Mouse (Mus musculus): ENCODE measurements around the gene Ikzf1. TPM values are rescaled to one million over a fixed set of nuclear protein-coding genes. Genes with fewer than 3 reads are reported as not detected.

Gene Ikzf1
- total and polyA plus RNA-seq, 2 experiments from 2014 or later, result 0.91 to 4.0 TPM

DNA sequence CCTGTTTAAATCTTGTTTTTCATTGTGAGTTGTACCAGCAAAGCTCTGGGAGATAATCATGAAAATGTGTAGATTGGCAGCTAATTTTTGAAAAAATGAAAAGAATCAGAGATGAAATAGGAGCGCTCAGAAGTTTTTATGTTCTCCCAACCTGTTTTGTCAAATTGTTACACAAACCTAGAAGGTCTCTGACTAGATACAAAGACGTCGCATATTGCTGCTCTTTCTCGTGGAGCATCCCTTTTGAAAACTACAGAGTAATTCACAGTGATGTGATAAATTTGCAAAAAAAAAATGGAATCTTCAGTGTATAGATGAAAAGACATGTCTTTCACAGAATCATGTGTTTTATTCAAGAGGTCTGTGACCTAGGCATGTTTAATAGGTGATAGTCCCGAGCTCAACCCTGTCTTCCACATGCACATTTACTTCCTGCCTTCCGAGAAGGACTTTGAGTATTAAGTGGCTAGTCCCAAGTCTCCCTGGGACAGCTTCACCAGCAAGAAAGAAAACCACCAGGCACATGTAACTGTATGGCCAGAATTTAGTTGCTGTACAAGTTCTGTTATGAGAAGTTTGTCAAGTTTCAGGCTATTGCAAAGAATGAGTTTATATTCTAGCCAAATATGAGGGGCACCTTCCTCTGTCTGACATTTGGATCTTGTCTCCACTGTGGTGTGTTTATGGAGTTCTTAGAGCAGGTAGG, 9.8 kb downstream of the Ikzf1 start:
- no peak for ATAC-seq
- Histone ChIP-seq H3K4me2 (ENCODE audit: low read depth, low read length) (no peak overlapping the region), H3K4me1 (ENCODE audit: insufficient read depth, low read length) (no peaks in the 10 kb centered on the region), H3K4me3 (ENCODE audit: low read length) (no peak overlapping the region), H3K27ac (no peak overlapping the region), H3K27me3 (ENCODE audit: insufficient read depth, low read length) (no peaks in the 10 kb centered on the region), H3K36me3 (ENCODE audit: insufficient read depth, low read length) (no peaks in the 10 kb centered on the region), H3K9ac (replicated peaks; ENCODE audit: low read length) (no peak overlapping the region), H3K9me3 (ENCODE audit: low read length) (no peaks in the 10 kb centered on the region)
- WGBS, result 88% methylated on average over 6 of the region's 6 CpGs
- no peak for DNase-seq (ENCODE audit: low spot score)
- no peak for TF ChIP-seq CTCF (IDR thresholded peaks at IDR 0.05; ENCODE audit: low read depth)

DNA sequence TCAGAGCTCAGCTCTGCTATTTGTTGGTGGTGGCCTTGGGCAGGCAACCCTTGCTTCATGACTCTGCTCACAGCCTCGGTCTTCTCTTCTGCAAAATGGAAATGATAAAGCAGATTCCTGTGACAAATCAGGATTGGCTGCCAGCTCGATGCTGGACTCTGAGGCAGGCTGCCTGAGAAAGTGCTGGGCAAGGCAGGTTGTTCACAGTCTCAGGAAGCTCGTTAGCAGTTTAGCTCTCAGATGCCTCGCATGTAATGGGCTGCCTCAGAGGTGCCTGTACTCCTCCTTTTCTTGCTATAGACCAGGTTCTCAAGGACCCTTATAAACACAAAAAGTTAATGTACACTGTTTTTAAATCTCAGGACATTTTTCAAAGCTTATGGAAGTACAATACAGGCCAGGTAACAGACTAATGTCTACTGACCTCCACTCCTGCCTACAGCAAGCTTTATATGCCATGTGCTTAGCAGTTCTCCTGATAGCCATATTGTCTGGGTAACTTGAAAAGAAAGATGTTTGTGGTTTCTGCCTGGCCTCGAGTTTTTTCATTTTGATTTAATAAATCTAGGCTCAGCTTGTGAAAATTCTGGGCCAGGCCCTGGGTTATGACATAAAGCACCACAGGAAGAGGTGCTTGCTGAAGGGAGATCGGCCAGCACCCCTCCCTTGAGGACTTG, 10.5 kb downstream of the Ikzf1 start:
- H3K36me3 ChIP-seq (ENCODE audit: insufficient read depth, low read length), result no peaks in the 10 kb centered on the region
- no peaks in the 10 kb centered on the region for H3K9me3 ChIP-seq (ENCODE audit: low read length)
- no peak overlapping the region for H3K4me3 ChIP-seq (ENCODE audit: low read length)
- no peak for ATAC-seq
- no peak overlapping the region for H3K27ac ChIP-seq
- no peaks in the 10 kb centered on the region for H3K27me3 ChIP-seq (ENCODE audit: insufficient read depth, low read length)
- TF ChIP-seq CTCF (IDR thresholded peaks at IDR 0.05; ENCODE audit: low read depth), result no peak
- DNase-seq (ENCODE audit: low spot score), result no peak
- 69% methylated on average over 6 of the region's 6 CpGs for WGBS
- no peak overlapping the region for H3K9ac ChIP-seq (replicated peaks; ENCODE audit: low read length)
- no peak overlapping the region for H3K4me2 ChIP-seq (ENCODE audit: low read depth, low read length)
- no peaks in the 10 kb centered on the region for H3K4me1 ChIP-seq (ENCODE audit: insufficient read depth, low read length)

DNA sequence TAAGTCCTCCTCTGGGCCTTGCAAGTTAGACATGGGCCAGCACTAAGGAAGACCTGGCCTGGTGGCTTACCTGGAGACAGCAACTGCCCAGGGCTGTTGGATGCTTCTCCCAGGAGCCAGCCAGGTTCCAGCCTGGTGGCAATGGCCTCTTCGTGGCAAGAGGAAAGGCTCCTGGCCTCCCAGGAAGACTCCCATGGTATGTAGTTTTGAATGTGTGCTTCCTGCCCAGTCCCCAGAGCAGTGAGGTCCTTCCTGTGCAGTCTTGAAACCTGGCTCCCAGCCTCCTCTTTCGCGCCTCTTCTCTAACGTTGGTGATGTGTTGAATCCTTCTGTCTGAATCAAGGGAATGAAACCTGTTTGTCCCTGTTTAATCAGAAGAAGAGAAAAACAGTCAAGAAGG, 11.1 kb downstream of the Ikzf1 start:
- H3K9ac ChIP-seq (replicated peaks; ENCODE audit: low read length), result no peak overlapping the region
- H3K4me3 ChIP-seq (ENCODE audit: low read length), result no peak overlapping the region
- DNase-seq (ENCODE audit: low spot score) (no peak), ATAC-seq (no peak)
- H3K4me2 ChIP-seq (ENCODE audit: low read depth, low read length), result no peak overlapping the region
- H3K36me3 ChIP-seq (ENCODE audit: insufficient read depth, low read length), result no peaks in the 10 kb centered on the region
- no peak overlapping the region for H3K27ac ChIP-seq
- no peaks in the 10 kb centered on the region for H3K4me1 ChIP-seq (ENCODE audit: insufficient read depth, low read length)
- H3K9me3 ChIP-seq (ENCODE audit: low read length), result no peaks in the 10 kb centered on the region
- WGBS, result 77% methylated on average over 4 of the region's 4 CpGs
- no peak for TF ChIP-seq CTCF (IDR thresholded peaks at IDR 0.05; ENCODE audit: low read depth)
- no peaks in the 10 kb centered on the region for H3K27me3 ChIP-seq (ENCODE audit: insufficient read depth, low read length)

DNA sequence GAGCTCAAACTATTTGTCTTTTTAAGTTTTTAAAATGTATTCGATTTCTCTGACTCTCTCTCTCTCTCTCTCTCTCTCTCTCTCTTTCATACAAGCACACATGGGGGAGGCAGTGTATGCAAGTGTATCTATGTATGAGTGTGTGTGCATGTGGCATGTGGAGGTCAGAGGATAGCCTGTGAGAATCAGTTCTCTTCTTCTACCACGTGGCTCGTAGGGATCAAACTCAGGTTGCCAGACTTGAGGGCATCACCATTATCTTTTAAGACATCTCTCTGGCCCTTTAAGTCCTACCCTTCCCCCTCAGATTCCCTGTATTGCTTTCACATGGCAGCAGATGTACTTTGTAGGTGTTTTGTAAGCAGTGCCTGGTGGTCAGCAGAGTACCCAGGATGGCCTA, 12.0 kb downstream of the Ikzf1 start:
- Histone ChIP-seq H3K27ac (no peak overlapping the region), H3K4me3 (ENCODE audit: low read length) (no peak overlapping the region), H3K9me3 (ENCODE audit: low read length) (no peaks in the 10 kb centered on the region), H3K27me3 (ENCODE audit: insufficient read depth, low read length) (no peaks in the 10 kb centered on the region), H3K4me2 (ENCODE audit: low read depth, low read length) (no peak overlapping the region), H3K36me3 (ENCODE audit: insufficient read depth, low read length) (no peaks in the 10 kb centered on the region), H3K9ac (replicated peaks; ENCODE audit: low read length) (no peak overlapping the region), H3K4me1 (ENCODE audit: insufficient read depth, low read length) (no peaks in the 10 kb centered on the region)
- DNase-seq (ENCODE audit: low spot score) (no peak), ATAC-seq (no peak)
- no peak for TF ChIP-seq CTCF (IDR thresholded peaks at IDR 0.05; ENCODE audit: low read depth)
- 86% methylated on average over 3 of the region's 3 CpGs for WGBS

DNA sequence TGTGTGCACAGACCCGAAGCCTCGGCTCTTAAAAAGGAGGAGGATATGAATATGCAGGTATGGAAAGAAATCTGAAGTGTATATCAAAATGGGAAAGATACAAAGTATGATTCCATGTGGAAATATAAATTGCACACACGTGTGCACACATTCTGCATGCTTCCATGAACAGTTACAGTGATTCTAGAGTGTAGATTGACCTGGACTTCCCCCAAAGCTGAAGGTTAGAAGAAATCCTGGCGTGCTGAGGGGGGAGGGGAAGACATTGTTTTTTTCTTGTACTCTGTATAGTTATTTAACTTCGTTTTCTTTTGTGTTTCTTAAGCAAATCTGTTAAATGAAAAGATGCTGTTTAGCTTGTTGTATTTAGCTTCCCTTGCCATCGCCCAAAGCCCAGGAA, 16.6 kb downstream of the Ikzf1 start:
- Histone ChIP-seq H3K36me3 (ENCODE audit: insufficient read depth, low read length) (no peaks in the 10 kb centered on the region), H3K9ac (replicated peaks; ENCODE audit: low read length) (no peak overlapping the region), H3K27ac (no peak overlapping the region), H3K27me3 (ENCODE audit: insufficient read depth, low read length) (no peaks in the 10 kb centered on the region), H3K4me1 (ENCODE audit: insufficient read depth, low read length) (no peaks in the 10 kb centered on the region), H3K4me2 (ENCODE audit: low read depth, low read length) (no peak overlapping the region), H3K4me3 (ENCODE audit: low read length) (no peak overlapping the region), H3K9me3 (ENCODE audit: low read length) (no peaks in the 10 kb centered on the region)
- 73% methylated on average over 6 of the region's 6 CpGs for WGBS
- ATAC-seq (no peak), DNase-seq (ENCODE audit: low spot score) (no peak)
- TF ChIP-seq CTCF (IDR thresholded peaks at IDR 0.05; ENCODE audit: low read depth), result no peak

DNA sequence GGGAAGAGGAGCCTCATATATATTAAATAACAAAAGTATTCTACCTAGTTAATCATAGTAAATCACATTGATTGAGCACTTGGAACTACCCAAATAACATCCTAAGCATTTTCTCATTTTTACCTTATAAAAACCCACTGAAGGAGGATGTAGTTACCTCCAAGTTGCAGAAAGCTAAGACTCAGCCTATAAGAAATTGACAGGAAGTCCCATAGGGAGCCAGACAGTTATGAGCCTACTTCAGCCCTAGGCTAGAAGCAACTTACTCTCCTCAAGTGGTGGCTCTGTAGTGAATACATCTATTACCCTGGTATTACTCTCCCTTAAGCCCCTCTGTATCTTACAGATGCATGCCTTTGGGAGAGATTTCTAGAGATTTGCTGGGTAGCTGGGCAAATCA, 19.0 kb downstream of the Ikzf1 start:
- H3K9ac ChIP-seq (replicated peaks; ENCODE audit: low read length), result no peak overlapping the region
- no peaks in the 10 kb centered on the region for H3K9me3 ChIP-seq (ENCODE audit: low read length)
- TF ChIP-seq CTCF (IDR thresholded peaks at IDR 0.05; ENCODE audit: low read depth), result no peak
- no peaks in the 10 kb centered on the region for H3K4me1 ChIP-seq (ENCODE audit: insufficient read depth, low read length)
- H3K4me2 ChIP-seq (ENCODE audit: low read depth, low read length), result no peak overlapping the region
- H3K27me3 ChIP-seq (ENCODE audit: insufficient read depth, low read length), result no peaks in the 10 kb centered on the region
- no peaks in the 10 kb centered on the region for H3K36me3 ChIP-seq (ENCODE audit: insufficient read depth, low read length)
- no peak for DNase-seq (ENCODE audit: low spot score)
- ATAC-seq, result no peak
- no peak overlapping the region for H3K27ac ChIP-seq
- no peak overlapping the region for H3K4me3 ChIP-seq (ENCODE audit: low read length)

DNA sequence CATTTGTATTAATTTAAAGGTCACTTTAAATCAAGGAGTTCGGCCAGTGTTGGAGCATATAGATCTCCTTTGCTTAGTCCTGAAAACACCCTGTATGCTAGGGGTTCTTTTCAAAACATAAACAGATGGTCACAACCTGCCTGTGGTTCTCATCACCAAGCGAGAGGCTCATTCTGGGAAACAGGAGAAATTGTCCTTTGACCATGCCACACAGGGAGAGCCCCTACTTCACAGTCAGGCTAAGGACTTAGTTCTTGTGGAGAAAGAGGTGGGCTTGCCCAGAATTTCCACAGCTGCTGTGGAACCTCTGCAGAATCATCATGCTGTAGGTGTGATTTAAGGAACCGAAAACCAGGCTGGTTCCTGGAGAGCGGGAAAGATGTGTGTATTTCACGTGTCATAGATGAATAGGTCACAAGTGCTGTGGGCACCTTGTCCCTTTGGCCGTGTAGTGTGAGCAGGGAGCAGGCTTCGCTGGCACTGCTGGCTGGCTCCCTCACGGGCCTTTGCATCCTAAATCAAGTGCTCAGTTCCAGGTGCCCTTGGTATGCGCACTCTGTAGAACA, 23.4 kb downstream of the Ikzf1 start:
- ATAC-seq, result no peak
- TF ChIP-seq CTCF (IDR thresholded peaks at IDR 0.05; ENCODE audit: low read depth), result no peak
- no peaks in the 10 kb centered on the region for H3K9me3 ChIP-seq (ENCODE audit: low read length)
- no peak for DNase-seq (ENCODE audit: low spot score)
- no peaks in the 10 kb centered on the region for H3K36me3 ChIP-seq (ENCODE audit: insufficient read depth, low read length)
- no peak overlapping the region for H3K4me3 ChIP-seq (ENCODE audit: low read length)
- no peak overlapping the region for H3K4me2 ChIP-seq (ENCODE audit: low read depth, low read length)
- no peaks in the 10 kb centered on the region for H3K27me3 ChIP-seq (ENCODE audit: insufficient read depth, low read length)
- WGBS, result 89% methylated on average over 9 of the region's 9 CpGs
- H3K27ac ChIP-seq, result no peak overlapping the region
- no peak overlapping the region for H3K9ac ChIP-seq (replicated peaks; ENCODE audit: low read length)
- H3K4me1 ChIP-seq (ENCODE audit: insufficient read depth, low read length), result no peaks in the 10 kb centered on the region

Data from hindbrain, postnatal 0 days (tissue).